Comparison of ENCODE assay signal across 15 mouse cellular contexts in the genomic region with DNA sequence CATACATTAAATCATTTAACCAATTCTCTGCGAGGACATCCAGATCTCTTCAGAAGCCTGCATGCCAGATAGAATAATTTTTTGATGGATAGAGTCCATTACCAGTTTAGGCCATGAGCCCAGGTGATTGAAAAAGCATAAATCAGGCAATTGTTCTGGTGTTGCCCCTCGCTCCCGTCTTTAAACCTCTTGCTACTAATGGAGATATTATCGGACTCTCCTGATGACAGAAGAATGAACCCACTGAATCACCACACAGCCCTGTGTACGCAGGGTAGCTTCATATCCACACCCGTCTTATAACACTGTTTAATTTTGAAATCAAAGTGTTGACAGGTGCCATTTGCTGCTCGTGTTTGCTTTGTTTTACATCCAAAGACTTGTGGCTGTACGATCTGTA.
"Had no signal": no experiment of that assay in that cellular context is flagged by ENCODE, and none has a peak within 500 bp of the region (broad histone marks: within the 10 kb centered on the region; RNA-seq: fewer than 3 reads in every experiment).

No protein-coding gene starts in this region.

- H3K4me1 ChIP-seq: stomach, embryonic 15.5 days had no signal

- H3K9me3 ChIP-seq: neural tube, embryonic 13.5 days; neural tube, embryonic 15.5 days; stomach, embryonic 15.5 days had no signal

- H3K4me2 ChIP-seq: neural tube, embryonic 13.5 days; neural tube, embryonic 15.5 days; stomach, embryonic 15.5 days had no signal

- H3K9ac ChIP-seq: neural tube, embryonic 13.5 days; neural tube, embryonic 15.5 days; stomach, embryonic 15.5 days had no signal

- DNase-seq: right cerebral cortex, adult 18-20 months; right cerebral cortex, postnatal 14 days; right cerebral cortex, postnatal 25 days; right cerebral cortex, postnatal 4 days; spleen, adult 18-20 months; thymus, adult 18-20 months; thymus, adult 2 months; thymus, postnatal 14 days; thymus, postnatal 25 days; thymus, postnatal 36 days; thymus, postnatal 4 days had no signal

- H3K27me3 ChIP-seq: neural tube, embryonic 13.5 days; neural tube, embryonic 15.5 days; stomach, embryonic 15.5 days had no signal

- H3K36me3 ChIP-seq: neural tube, embryonic 13.5 days; neural tube, embryonic 15.5 days; stomach, embryonic 15.5 days had no signal

- H3K4me3 ChIP-seq: neural tube, embryonic 13.5 days; neural tube, embryonic 15.5 days; stomach, embryonic 15.5 days had no signal

- H3K27ac ChIP-seq: neural tube, embryonic 13.5 days; neural tube, embryonic 15.5 days; stomach, embryonic 15.5 days; stomach, postnatal 0 days had no signal
